Mouse (Mus musculus): Measurements from ENCODE around the gene Nudt15.

DNA sequence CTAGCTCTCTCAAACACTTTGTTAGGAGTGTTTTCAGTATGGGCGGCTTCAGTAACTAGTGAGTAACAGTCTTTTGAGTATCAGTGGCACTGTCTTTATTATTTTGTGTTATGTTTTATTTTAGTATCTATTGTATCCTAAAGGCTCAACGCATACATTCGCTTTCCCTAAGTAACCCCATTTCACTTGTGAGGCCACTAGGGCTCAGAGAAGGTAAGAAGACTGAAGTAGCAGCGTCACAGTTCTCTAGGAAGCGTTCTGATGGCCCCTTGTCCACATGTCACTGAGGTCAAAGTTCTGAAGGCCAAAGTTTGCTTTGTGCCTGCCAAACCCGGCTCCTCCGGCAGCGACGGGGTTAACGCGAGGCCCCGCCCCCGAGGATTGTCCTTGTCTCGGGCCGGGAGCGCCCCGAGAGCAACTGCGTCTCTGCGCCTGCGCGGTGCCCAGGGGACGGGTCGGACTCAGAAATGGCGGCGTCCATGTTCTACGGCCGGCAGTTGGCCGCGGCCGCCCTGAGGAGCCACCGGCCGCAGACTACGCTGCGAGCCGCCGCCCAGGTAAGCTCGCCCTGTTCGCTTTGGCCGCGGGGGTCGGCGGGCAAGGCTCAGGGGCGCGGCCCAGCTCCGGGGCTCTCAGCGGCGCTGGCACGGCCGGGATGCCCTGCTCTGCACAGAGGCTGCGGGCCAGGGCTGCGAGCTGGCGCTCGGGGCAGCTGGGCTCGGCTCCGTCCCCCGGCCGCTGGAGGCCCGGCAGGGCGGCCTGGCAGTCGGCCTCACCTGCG, 4.5 kb upstream of the Nudt15 start:
- no peak for TF ChIP-seq TAL1 (IDR thresholded peaks at IDR 0.05; ENCODE audit: low read length)
- no peak for TF ChIP-seq GATA1 (IDR thresholded peaks at IDR 0.05; ENCODE audit: low read length)

Measured in erythroblast, embryonic 14.5 days (primary cell).